Mouse (Mus musculus): ENCODE data around the gene Speer3.
"Not testable (repeated sequence)": the region's sequence is repeated elsewhere in the genome, so short reads cannot be mapped to it uniquely, and the experiment has no call there.

Gene Speer3

DNA sequence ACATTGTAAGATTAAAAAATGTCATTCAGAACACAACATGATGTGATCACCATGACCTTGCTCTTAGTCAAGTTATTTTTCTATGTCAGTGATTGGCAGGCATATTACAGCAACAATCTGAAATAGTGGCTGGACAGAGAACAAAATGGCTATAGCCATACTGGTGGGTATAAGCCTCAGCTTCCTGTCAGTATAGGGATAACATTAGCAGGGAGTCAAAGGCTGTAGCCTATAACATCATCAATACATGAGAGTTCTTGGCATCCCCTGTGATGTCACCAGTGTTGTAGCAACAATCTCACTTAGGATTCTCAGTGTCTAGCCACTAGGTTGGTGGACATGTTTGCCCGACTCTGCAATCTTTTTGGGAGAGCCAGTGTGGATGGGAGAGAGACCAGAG is at the start of gene Speer3:
TSS of gene Speer3 (plus strand) at position 301 of the 400 bp plus-strand sequence.
- DNase-seq (ENCODE audit: low spot score) = no peak

DNA sequence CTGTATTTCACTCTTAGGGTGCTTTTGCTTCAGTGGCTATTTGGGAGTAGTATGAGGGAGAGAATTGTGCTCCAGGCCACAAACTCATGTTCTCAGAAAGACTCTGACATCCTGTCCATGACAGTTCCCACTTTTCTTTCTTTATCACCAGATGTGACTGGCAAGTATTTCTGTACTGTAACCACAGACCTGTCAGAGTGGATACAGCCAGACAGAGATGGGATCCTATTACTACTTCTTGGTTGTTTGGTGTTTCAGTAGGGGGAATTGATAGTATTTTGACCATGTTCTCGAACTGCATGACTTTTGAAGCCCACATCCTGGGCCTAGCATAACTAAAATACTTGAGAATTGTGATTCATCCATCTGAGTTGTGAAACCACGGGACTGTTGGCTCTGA is 19.1 kb downstream of the Speer3 start:
- DNase-seq (ENCODE audit: low spot score) = not testable (repeated sequence)

DNA sequence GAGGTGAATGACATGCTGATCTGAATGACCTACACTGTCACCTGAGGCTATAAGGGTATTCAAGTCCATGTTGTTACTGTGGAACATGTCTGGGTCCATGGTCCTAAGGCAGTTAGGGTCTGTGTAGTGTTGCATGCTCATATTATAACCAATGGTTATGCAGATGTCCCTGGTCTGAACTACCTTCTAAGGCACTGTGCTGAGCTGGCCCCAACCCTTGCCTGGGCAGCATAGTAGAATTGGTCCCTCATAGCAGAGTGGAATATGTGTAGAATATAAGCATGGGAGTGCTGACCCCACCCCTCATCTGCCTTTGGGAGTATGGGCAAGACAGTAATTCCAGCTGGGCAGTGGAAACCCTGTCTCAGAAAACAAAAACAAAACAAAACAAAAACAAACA is 33.7 kb downstream of the Speer3 start:
- no peak for DNase-seq (ENCODE audit: low spot score)

DNA sequence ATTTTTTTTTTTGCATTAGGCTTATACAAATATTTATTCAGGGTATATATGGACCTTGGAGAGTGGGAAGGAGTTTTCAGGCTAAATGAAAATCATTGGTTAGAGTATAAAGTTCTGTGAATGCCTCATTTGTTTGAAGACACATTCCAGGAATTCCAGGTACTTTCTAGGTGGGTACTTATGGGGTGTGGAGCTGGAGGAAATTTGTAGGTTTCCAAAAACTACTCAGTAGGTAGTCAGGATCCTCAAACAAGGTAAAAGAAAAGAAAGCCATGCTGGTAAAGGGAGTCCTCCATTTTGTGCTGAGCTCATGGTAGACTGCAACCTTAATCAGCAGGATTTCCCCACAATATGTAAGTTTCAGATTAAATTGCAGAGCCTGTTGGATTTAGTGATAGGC is 35.3 kb downstream of the Speer3 start:
- no peak for DNase-seq (ENCODE audit: low spot score)

DNA sequence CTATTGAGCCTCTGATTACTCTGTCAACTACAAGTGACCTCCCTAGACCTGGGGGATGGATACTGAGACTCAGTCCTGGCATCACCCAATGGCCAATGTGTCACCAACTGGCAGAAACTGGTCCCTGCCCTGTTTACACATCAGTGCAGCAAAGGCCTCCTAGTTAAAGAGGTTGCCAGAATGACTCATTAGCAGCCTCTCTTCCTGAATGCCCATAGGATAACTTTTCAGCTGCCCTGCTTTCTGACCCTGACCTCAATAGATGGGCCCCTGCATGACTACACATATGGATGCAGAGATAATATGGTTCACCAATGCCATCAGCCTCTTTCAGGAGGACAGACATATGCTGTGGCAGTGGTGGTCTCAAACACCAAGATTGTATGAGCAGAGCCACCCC is 52.9 kb downstream of the Speer3 start:
- no peak for DNase-seq (ENCODE audit: low spot score)
